Mouse (Mus musculus) small intestine, adult 2 months (tissue): ENCODE results near the gene Uchl1.

Experiments used
- CTCF ChIP-seq: fragments of 200-500 bp; IDR thresholded peaks from 2 replicates; pipeline ENCODE4 v1.5.1; 2012; ENCODE audit warnings: low read depth, mild to moderate bottlenecking, control low read depth, inconsistent platforms, low read length, moderate library complexity, mixed read lengths; ENCODE audit not compliant: insufficient replicate concordance, insufficient read length; ENCODE audit errors: extremely low read depth
- POLR2A ChIP-seq: fragments of 200-500 bp; IDR thresholded peaks from 2 replicates; pipeline ENCODE4 v1.6.1; 2012; ENCODE audit warnings: low read depth, mild to moderate bottlenecking, control low read depth, inconsistent platforms, low read length, moderate library complexity

DNA sequence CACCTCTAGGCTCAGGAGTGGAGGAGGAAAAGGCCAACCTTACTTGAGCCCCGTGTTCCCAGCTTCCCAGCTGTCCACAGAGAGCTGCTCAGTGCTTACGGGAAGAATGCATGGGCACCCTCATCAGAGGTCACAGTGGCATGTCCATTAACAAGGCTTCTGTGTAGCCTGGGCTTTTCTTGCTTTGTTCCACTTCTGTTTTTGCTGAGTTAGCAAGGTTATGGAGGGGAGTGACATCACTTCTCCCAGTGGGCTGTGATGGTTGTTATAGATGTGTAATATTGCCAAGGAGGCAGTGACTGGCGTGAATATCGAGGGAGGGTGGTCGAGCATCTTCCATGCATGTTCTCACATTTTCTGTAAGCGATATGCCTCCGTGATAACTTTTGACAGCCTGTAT is 43.0 kb downstream of the Uchl1 start:
- TF ChIP-seq CTCF: no peak
- no peak for TF ChIP-seq POLR2A
